Mouse (Mus musculus) small intestine, adult 2 months (tissue): ENCODE results near the gene Agpat4.

ENCODE experiments used
- CTCF ChIP-seq: fragments of 200-500 bp; IDR thresholded peaks from 2 replicates; pipeline ENCODE4 v1.5.1; 2012; ENCODE audit warnings: low read depth, mild to moderate bottlenecking, control low read depth, inconsistent platforms, low read length, moderate library complexity, mixed read lengths; ENCODE audit not compliant: insufficient replicate concordance, insufficient read length; ENCODE audit errors: extremely low read depth
- POLR2A ChIP-seq: fragments of 200-500 bp; IDR thresholded peaks from 2 replicates; pipeline ENCODE4 v1.6.1; 2012; ENCODE audit warnings: low read depth, mild to moderate bottlenecking, control low read depth, inconsistent platforms, low read length, moderate library complexity

DNA sequence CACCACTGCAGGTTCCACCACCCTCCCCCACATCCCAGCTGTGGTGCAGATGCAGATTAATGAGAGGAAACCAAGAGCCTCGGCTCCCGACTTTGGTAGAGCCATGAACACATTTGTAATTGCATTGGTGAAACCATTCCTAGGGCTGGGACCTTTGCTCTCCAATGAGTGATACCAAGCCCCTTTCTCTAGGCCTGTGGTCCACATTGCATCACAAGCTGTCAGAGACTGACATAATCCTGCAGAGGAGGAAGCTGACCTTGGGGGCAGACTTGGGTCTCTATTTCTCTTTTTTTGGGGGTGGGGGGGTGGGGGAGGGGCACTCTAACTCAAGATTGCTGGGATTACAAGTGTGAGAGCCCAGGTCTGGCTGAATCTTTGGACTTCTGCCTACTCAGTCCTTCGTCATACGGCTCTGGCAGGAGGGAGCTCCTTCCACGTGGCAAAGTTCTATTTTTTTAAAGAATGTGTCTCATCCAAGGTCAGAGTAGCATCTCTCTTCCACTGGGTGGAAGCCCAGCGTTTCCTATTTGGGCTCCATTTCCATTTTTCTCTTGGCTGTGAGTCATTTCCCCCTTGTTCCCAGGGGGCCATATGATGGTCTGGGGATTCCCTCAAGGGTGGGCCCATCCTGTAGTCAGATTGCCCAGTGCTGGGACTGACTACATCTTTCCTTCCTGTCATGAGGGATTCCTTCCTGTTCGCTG, 52.4 kb downstream of the Agpat4 start:
- TF ChIP-seq CTCF (no peak), POLR2A (no peak)
